Mouse (Mus musculus): Measurements from ENCODE around the gene Hist2h2aa1. TPM values are rescaled to one million over a fixed set of nuclear protein-coding genes. Genes with fewer than 3 reads are reported as not detected.
"Not testable (repeated sequence)": the region's sequence is repeated elsewhere in the genome, so short reads cannot be mapped to it uniquely, and the experiment has no call there.

Hist2h2aa1 gene
- 565 and 592 TPM in 2 replicates for polyA plus RNA-seq (2012; rRNA removed)

DNA sequence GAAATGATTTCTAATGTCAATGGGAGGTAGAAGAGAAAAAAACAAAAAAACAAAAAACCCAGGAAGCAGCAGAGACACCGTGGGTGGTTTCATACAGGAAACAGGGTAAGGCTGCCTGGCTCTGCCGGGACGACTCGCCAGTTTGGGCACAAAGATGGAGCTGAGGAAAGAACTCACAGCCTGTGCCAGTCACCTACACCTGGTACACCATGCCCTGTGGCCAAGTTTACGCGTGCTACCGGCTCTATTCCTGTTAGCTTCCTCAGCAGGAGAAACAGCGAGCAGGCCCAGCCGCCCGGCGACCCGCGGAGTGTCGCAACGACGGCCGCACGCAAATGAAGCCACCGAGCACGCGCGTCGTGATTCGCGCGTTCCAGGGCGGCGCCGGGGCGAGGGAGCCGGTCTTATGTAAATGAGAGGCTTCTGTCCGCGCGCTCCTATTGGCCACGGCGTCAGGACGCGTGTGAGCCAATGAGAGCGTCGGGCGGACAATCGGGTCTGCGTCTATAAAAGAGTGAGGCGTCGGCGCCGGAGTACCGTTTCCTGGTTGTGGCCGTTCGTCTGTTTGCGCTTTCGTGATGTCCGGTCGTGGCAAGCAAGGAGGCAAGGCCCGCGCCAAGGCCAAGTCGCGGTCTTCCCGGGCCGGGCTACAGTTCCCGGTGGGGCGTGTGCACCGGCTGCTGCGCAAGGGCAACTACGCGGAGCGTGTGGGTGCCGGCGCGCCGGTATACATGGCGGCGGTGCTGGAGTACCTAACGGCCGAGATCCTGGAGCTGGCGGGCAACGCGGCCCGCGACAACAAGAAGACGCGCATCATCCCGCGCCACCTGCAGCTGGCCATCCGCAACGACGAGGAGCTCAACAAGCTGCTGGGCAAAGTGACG lies at the start of gene Hist2h2aa1:
Gene Hist2h2aa1 (plus strand): TSS at position 495 of the 884 bp plus-strand sequence.
- peaks cover 18% of the 10 kb centered on the region for H3K4me1 ChIP-seq (replicated peaks; ENCODE audit: control insufficient read depth, insufficient read depth, low read length)
- H3K4me3 ChIP-seq (ENCODE audit: control insufficient read depth, insufficient read depth, low read length) = peak within 1 kb of the TSS; percentile 67
- peak; percentile 85 for TF ChIP-seq POLR2A (IDR thresholded peaks at IDR 0.05; ENCODE audit: control insufficient read depth, extremely low read depth, insufficient read depth, low read length, poor library complexity)
- peak within 1 kb of the TSS; percentile 97 for H3K27ac ChIP-seq (ENCODE audit: control insufficient read depth, insufficient read depth, low read length)
- DNase-seq = peak; percentile 84
- H3K27me3 ChIP-seq (ENCODE audit: control insufficient read depth, insufficient read depth, low read length); H3K36me3 ChIP-seq (ENCODE audit: control insufficient read depth, insufficient read depth, low read length): not testable (repeated sequence)
- WGBS = 0% methylated on average over 32 of the region's 88 CpGs

DNA sequence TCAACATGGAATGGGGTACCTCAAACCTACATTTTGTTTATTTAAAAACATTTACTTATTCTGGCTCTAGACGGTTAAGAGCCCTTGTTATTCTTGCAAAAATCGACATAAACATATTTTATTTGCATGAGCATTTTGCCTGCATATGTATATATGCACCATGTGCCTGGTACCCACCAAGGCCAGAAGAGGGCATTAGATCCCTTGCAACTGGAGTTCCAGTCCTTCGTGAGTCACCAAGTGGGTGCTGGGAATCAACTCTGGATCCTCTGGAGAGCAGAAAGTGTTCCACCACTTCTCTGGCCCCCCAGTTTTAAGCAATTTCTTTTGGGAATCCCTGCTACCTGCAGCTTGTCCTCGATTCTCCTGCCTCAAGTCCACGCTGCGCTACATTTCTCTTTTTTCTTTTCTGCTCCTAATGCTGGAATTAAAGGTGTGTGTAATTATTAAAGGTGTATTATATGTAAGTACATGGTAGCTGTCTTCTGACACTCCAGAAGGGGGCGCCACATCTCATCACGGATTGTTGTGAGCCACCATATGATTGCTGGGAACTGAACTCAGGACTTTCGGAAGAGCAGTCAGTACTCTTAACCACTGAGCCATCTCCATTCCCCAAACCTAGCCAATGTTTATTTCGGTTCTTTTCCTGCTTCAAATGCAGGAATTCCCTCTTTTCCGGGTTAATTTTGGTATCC lies 49.5 kb upstream of the Hist2h2aa1 start:
- H3K4me1 ChIP-seq (replicated peaks; ENCODE audit: control insufficient read depth, insufficient read depth, low read length) = peaks cover 22% of the 10 kb centered on the region
- H3K36me3 ChIP-seq (ENCODE audit: control insufficient read depth, insufficient read depth, low read length) = no peaks in the 10 kb centered on the region
- no peak overlapping the region for H3K27ac ChIP-seq (ENCODE audit: control insufficient read depth, insufficient read depth, low read length)
- no peak for TF ChIP-seq POLR2A (IDR thresholded peaks at IDR 0.05; ENCODE audit: control insufficient read depth, extremely low read depth, insufficient read depth, low read length, poor library complexity)
- no peak for DNase-seq
- no peaks in the 10 kb centered on the region for H3K27me3 ChIP-seq (ENCODE audit: control insufficient read depth, insufficient read depth, low read length)
- 98% methylated on average over 11 of the region's 11 CpGs for WGBS
- H3K4me3 ChIP-seq (ENCODE audit: control insufficient read depth, insufficient read depth, low read length) = no peak overlapping the region

DNA sequence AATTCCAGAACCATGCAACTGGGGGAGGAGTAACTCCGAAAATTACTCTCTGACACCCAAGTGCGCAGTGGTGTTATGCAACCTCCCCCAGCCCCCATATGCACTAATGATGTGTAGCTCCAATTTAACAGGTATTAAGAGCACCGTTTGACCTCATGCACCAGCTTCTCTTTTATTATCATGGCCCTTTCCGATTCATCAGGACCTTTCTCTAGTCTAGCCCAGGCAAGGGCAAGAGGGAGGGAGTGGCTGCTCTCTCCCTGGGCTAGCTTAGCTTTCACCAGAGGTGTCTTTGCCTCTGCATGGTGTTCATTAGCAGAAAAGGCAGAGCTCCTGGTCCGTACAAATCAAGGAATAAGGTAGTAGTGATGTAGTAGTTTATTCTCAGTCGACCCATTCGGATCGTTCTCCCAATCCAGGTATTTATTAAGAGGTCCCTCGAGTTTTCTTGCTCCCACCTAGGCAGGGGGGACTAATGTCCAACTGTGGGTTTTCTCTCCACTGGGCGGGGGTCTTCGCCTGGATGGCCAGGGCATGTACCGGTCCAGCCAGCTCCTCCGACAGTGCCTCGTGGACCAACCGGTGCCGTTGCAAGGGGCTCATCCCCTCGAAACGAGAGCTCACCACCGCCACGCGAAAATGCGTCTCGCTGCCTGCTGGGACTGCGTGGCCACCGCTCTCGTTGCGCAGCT lies 48.7 kb upstream of the Hist2h2aa1 start:
- H3K27me3 ChIP-seq (ENCODE audit: control insufficient read depth, insufficient read depth, low read length) = no peaks in the 10 kb centered on the region
- WGBS = 22% methylated on average over 27 of the region's 27 CpGs
- peaks cover 22% of the 10 kb centered on the region for H3K4me1 ChIP-seq (replicated peaks; ENCODE audit: control insufficient read depth, insufficient read depth, low read length)
- no peak for DNase-seq
- no peak overlapping the region for H3K27ac ChIP-seq (ENCODE audit: control insufficient read depth, insufficient read depth, low read length)
- H3K4me3 ChIP-seq (ENCODE audit: control insufficient read depth, insufficient read depth, low read length) = peak overlapping the region; percentile 89
- H3K36me3 ChIP-seq (ENCODE audit: control insufficient read depth, insufficient read depth, low read length) = no peaks in the 10 kb centered on the region
- TF ChIP-seq POLR2A (IDR thresholded peaks at IDR 0.05; ENCODE audit: control insufficient read depth, extremely low read depth, insufficient read depth, low read length, poor library complexity) = no peak
- no peak for TF ChIP-seq CTCF (IDR thresholded peaks at IDR 0.05; ENCODE audit: borderline replicate concordance, control insufficient read depth, extremely low read depth, insufficient read depth, low read length, poor library complexity)

DNA sequence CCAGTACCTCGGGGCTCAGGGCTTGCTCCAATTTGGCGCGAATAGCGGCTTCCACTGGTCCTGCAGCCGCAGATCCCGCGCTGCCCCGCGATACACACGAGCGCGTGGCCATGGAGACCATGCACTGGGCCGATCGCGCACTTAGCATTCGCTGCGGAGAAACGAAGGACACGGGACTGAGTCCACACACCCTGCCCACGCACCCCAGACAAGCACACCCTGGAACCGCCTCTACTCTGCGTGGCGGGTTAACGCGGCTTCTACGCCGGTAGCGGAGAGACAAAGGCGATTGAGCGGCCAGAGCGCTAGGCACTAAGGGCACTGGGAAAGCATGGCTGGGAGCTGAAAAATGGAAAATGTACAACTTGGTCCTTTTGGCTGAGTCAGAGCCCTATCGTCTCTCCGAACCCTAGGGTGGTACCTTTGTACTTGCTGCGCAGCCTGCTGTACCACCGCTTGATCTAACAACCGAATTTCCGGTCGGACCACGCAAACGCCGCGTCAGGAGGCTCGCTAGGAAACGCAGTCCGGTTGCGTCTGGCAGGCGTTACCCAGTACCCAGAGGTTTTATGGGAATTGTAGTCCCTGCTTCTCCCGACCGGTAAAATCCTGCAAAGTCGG lies 48.1 kb upstream of the Hist2h2aa1 start:
- DNase-seq = peak; percentile 84
- Histone ChIP-seq H3K27ac (ENCODE audit: control insufficient read depth, insufficient read depth, low read length) (peak overlapping the region; percentile 67; the same call in 1 of the 2 replicates), H3K4me1 (replicated peaks; ENCODE audit: control insufficient read depth, insufficient read depth, low read length) (peaks cover 22% of the 10 kb centered on the region), H3K4me3 (ENCODE audit: control insufficient read depth, insufficient read depth, low read length) (peak overlapping the region; percentile 89), H3K27me3 (ENCODE audit: control insufficient read depth, insufficient read depth, low read length) (no peaks in the 10 kb centered on the region), H3K36me3 (ENCODE audit: control insufficient read depth, insufficient read depth, low read length) (no peaks in the 10 kb centered on the region)
- TF ChIP-seq CTCF (IDR thresholded peaks at IDR 0.05; ENCODE audit: borderline replicate concordance, control insufficient read depth, extremely low read depth, insufficient read depth, low read length, poor library complexity) (no peak), POLR2A (IDR thresholded peaks at IDR 0.05; ENCODE audit: control insufficient read depth, extremely low read depth, insufficient read depth, low read length, poor library complexity) (peak; percentile 67)
- under 1% methylated on average over 50 of the region's 50 CpGs for WGBS

DNA sequence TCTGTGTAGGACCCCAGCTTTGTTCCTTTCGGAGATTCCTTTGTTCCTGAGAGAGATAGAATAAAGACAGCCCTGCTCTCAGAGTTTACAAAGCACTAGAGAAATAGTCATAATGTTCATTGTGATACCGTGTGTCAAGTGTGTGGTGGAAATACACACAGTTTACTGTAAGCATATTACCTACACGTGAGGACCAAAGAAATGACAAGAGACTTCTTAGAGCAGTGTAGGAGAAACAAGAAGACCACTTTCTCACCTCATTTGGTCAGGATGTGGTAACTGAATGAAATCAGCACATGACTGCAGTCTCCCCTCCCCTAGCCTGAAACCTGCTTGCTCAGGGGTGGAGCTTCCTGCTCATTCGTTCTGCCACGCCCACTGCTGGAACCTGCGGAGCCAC lies 47.1 kb upstream of the Hist2h2aa1 start:
- no peak for TF ChIP-seq CTCF (IDR thresholded peaks at IDR 0.05; ENCODE audit: borderline replicate concordance, control insufficient read depth, extremely low read depth, insufficient read depth, low read length, poor library complexity)
- no peak for TF ChIP-seq POLR2A (IDR thresholded peaks at IDR 0.05; ENCODE audit: control insufficient read depth, extremely low read depth, insufficient read depth, low read length, poor library complexity)
- H3K4me1 ChIP-seq (replicated peaks; ENCODE audit: control insufficient read depth, insufficient read depth, low read length) = peaks cover 22% of the 10 kb centered on the region
- H3K27me3 ChIP-seq (ENCODE audit: control insufficient read depth, insufficient read depth, low read length) = no peaks in the 10 kb centered on the region
- peak overlapping the region; percentile 27; the same call in 1 of the 2 replicates for H3K4me3 ChIP-seq (ENCODE audit: control insufficient read depth, insufficient read depth, low read length)
- WGBS = 2% methylated on average over 6 of the region's 6 CpGs
- DNase-seq = peak; percentile 51
- peak overlapping the region; percentile 96 for H3K27ac ChIP-seq (ENCODE audit: control insufficient read depth, insufficient read depth, low read length)
- no peaks in the 10 kb centered on the region for H3K36me3 ChIP-seq (ENCODE audit: control insufficient read depth, insufficient read depth, low read length)

DNA sequence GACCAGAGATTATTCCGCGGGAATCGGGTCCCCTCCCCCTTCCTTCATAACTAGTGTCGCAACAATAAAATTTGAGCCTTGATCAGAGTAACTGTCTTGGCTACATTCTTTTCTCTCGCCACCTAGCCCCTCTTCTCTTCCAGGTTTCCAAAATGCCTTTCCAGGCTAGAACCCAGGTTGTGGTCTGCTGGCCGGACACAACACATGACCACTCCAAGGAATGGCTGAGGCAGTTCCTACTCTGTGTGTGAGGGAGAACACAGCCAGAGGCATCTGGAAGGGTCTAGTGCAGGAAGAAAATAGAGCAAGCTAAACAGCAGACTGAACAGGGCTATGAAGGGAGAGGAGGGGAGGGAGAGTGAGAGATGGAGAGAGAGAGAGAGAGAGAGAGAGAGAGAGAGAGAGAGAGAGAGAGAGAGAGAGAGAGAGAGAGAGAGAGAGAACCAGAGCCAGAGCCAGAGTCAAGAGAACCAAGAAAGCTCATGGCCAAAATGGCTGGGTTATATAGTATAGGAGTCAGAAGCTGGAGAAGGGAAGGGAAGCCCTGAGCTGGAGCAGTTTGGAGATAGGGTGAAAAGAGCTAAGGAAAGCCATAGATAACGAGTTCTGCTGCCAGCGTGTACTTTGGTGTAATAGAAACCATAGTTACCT lies 46.6 kb upstream of the Hist2h2aa1 start:
- not testable (repeated sequence) for H3K27me3 ChIP-seq (ENCODE audit: control insufficient read depth, insufficient read depth, low read length); H3K36me3 ChIP-seq (ENCODE audit: control insufficient read depth, insufficient read depth, low read length); DNase-seq; H3K4me3 ChIP-seq (ENCODE audit: control insufficient read depth, insufficient read depth, low read length); H3K27ac ChIP-seq (ENCODE audit: control insufficient read depth, insufficient read depth, low read length)
- 35% methylated on average over 8 of the region's 8 CpGs for WGBS
- peaks cover 22% of the 10 kb centered on the region for H3K4me1 ChIP-seq (replicated peaks; ENCODE audit: control insufficient read depth, insufficient read depth, low read length)
